Mouse (Mus musculus) v-Abl transformed pro-B cells (cell line): ENCODE results near the gene Tmem240.
"Not testable (repeated sequence)": the region's sequence is repeated elsewhere in the genome, so short reads cannot be mapped to it uniquely, and the experiment has no call there.

Experiments
- in situ Hi-C, 2 experiments: fragments of 400-800 bp; cut with MboI; formaldehyde crosslinking; loops; one replicate each; pipeline ENCODE4 v1.15.1; 2025; ENCODE audit not compliant: unreplicated experiment in 2 of 2

Gene Tmem240

DNA sequence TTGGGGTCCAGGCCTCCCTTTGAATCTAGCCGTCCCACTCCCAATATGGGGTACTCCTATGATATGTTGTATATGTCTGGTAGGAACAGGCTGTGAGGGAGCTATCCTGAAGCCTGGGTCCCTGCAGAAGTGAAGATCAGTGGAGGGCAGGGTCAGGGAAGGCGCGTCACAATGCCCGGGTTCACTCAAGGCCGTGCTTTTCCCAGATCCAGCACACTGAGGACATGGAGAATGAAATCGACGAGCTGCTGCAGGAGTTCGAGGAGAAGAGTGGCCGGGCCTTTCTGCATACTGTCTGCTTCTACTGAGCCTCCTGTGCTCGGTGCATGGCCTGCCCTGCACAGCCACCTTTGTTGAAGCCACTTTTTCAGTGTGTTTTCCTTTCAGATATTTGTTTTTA, 1.3 kb upstream of the Tmem240 start:
- in situ Hi-C loops: no loop called here

- in situ Hi-C loops: no loop called here
Measured at GRCm38 (mm10) chr4:155734951-155735702, 527 bp downstream of the Tmem240 start.

DNA sequence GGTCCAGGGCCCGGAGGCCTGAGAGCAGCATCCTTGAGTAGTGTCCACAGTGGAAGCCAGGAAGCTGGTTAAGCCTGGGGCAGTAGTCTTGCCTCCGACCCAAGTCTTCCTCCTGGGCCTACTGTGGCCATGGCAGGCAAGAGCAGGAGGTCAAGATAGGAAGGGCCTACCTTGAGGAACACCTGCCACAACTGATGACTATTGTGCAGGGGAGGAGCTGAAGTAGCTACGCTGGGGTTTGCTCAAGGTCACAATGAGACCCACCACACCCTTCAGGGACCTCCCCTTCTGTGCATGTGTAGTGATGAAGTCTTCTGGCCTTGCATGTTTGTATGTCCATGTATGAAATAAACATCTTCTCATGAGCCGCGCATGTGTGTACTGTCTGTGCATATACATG, 1.2 kb downstream of the Tmem240 start:
- in situ Hi-C loops: no loop called here

DNA sequence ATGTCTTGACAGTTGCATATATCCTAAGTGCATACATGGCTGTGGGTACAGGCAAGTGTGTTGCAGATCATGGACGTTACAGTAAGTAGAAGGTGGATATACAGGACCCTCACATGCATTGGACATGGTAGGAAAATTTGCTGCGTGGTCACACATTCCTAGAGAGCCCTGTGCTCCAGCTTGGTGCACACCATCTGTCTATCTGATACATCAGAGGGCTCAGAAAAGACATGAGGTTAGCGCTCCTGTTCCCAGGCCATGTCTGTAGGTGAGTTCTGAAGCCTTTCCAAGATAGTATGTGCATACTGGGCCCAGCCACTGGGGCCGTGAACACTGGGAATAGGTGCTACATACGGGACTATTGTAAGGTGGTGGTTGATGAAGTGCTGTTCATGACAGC, 1.8 kb downstream of the Tmem240 start:
- in situ Hi-C loops: no loop called here

GRCm38 (mm10) chr4:155738262-155738661, 3.7 kb downstream of the Tmem240 start:
- in situ Hi-C loops: no loop called here

DNA sequence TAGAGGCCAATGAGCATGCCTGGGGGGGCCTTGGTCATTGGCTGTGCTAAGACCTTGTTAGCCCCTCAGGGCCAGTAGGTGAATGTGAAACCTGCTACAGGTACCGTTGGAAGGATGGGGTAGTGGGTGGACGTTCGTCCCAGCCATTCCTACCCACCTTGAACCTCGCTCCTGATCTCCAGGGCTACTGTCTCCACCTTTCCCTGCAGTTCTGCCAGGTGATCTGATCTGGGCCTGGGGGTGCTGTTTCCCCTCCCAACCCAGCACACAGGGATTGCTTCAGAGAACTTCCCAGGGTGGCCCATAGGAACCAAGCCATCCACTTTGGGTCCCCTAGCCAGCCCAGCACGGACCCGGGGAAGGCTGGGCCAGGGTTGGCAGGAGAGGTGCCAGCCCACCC, 4.6 kb downstream of the Tmem240 start:
- in situ Hi-C loops: no loop called here

- in situ Hi-C loops: no loop called here
Measured at GRCm38 (mm10) chr4:155739741-155740636, 5.4 kb downstream of the Tmem240 start.

GRCm38 (mm10) chr4:155740681-155741080, 6.1 kb downstream of the Tmem240 start:
- in situ Hi-C loops: not testable (repeated sequence)

GRCm38 (mm10) chr4:155742684-155743083, 8.1 kb downstream of the Tmem240 start:
- in situ Hi-C loops: no loop called here

- in situ Hi-C loops: no loop called here
Measured at GRCm38 (mm10) chr4:155744474-155744873, 9.9 kb downstream of the Tmem240 start.

GRCm38 (mm10) chr4:155745136-155745535, 10.5 kb downstream of the Tmem240 start:
- in situ Hi-C loops: no loop called here

DNA sequence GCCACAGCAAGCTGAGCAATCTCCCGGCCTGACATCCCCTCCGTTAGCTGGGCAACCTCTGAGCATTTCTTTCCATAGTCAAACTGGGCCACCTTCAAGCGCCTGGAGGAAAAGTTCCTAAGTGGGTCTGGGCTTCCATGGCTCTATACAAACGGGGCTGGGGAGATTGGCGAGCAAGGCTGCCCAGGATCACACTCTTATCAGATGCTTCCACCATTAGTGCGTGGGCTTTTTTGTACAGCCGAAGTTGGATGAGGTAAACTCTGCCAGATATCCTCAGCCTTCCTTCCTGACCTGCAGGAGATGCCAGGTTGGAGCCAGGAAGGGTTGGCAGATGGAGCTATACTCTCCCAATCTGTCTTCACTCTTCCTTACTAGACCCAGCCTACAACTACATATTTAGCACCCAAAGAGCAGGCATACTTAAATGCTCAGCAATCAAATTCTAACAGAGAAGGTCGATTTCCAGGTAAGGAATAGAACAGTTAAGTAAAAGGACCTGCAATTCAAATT, 11.5 kb downstream of the Tmem240 start:
- in situ Hi-C loops: no loop called here

DNA sequence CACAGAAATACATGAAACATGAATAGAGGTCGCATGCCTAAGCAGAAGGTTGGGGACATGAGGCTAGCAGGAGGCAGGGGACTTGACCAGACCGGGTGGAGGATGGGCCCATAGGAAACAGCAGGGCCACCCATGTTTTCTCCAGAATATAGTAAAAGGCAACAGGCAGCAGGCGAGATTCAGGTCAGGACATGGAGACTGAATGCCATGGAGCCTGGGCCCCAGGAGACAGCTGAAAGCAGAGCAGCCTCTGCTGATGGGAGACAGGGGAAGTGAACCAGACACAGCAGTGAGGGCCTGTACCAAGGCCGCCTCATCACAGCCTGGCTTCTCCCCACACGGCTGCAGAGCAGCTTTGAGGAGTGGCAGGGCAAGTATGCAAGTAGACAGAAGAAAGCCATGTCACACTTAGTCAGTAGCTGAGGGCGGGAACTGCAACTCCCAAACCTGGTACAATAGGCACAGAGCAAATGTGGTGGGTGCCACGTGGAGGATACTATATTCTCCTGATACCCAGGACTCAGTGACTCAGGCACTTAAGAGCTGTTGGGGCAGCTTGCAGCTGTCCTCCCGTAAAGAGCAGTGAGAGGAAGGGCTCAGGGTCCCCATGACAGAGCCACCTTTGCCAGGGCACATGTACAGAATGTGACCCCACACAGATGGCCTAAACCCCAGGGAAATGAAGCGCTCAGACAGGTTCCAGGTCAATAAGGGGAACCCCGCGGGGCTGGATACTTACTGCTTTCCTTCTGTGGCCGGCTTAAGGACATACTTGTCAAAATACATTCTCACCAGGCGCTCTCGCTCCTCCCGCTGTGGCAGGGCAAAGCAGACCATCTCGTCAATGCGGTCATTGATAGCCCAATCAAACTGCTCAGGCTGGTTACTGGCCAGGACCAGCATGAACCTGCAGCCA, 12.2 kb downstream of the Tmem240 start:
- in situ Hi-C loops: no loop called here

DNA sequence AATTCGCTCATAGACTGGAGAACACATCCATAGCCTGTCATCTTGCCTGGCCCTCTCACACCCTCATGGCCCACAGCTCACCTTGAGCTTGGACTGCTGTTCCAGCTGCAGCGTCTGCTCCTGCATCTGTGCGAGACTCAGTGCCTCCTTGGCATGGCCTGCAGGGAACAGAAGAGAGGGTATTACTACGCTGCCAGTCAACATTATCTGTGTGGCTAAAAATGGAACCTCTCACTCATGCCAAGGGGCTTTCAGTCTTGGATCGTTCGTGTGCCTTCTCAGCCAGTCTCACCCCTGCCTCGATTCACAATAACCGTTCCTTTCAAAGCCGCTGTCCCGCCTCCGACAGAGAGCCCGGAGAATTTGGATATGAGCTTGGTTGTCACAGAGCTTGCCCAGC, 22.4 kb downstream of the Tmem240 start:
- in situ Hi-C loops: loop anchor here in 1 of 2 experiments (10.0 kb wide), 1 partner anchor 62 kb away; the partner anchor contains the start of gene Fndc10

DNA sequence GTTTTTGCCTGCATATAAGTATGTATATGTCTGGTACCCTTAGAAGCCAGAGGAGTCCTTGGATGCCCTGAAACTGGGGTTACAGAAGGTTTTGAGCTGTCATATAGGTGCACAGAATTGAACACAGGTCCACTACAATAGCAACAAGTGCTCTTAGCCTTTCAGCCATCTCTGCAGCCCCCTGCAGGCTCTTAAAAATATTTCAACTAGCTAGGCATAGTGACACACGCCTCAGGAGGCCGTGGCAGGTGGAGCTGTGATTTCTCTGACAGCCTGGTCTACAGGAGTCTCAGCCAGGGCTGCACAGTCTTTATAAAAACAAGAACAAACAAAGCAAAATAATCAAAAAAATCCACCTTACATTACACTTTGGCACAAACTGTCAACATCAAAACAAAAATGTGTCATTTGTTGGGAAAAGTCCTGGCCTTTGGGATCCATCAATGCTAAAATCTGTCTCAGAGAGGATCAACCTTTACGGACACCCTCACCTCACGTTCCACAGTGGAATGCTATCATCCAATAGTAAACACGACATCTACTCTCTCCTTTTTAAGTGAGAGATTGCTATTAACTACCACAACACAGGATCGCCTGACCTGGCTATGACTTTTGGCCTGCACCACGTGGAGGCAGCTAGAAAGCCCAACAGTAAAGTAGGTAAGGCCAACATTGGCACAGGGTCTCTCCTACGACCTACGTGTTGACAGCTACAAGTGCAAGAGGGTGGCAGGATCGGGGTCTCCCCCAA, 25.4 kb downstream of the Tmem240 start:
- in situ Hi-C loops: loop anchor here in 1 of 2 experiments (10.0 kb wide), 1 partner anchor 65 kb away; the partner anchor contains the start of gene Fndc10

GRCm38 (mm10) chr4:155760613-155761355, 26.2 kb downstream of the Tmem240 start, which contains the start of gene Atad3a:
TSS of gene Atad3a (minus strand) at chr4:155761093.
- in situ Hi-C loops: no loop called here

DNA sequence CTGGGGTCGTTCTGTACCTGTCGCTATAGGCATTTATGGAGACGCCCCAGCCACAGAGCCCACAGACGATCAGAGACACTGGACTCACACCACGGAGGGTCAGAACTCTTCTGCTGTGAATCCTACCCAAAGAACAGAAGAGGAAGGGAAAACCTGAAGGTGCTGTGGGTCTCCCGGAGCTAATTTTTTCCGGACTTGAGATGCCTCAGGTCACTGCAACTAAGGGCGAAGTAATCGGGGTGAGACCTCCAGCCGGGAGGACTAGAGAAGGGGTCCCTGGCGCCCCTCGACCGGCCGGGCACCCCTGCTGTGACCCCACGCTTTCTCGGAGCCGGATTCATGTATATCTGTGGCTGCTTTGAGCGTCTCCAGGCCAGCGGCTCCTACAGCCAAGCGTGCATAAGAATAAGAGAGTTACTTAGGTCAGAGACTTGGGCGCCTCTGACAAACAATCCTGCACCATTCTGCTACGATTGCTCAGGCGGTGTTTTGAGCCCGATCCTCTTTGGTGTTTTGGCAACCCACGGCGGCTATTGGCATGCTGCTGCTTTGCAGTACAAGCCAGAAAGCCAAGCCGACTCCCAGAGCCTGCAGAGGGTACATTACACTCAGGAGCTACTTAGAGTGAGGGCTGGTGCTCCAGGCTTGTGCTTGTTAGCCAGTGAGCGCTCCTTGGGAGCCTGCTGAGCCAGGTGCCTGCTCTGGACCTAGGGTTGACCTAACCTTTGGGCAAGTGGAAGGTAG, 26.9 kb downstream of the Tmem240 start:
- in situ Hi-C loops: no loop called here

DNA sequence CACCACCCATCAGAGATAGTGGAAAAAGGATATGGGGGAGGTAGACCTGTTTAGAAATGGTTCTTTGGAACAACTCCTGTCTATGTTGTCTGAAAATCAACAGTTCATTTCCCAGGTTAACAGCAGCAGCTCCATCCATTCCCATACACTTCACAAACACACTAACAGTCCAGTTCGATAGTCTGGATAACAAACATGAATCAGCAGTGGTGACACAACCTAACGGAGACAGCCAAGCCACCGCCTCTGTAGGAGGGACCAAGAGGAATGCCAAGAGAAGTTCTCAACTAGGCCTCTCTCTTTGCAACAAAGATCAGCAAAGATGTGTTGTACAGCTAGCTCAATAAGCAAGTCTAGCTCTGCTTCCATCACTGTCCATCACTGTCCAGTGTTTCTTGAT, 27.8 kb downstream of the Tmem240 start:
- in situ Hi-C loops: no loop called here
